Mouse (Mus musculus) MEL (cell line): ENCODE measurements around the gene Olfr1336. TPM values are rescaled to one million over a fixed set of nuclear protein-coding genes. Genes with fewer than 3 reads are reported as not detected.

ENCODE experiments used
- DNase-seq: peaks from one replicate; pipeline ENCODE4 v3.0.0; 2011; ENCODE audit warnings: low read depth, low spot score
- H3K27ac ChIP-seq: 2 replicates; pipeline ENCODE4 v1.5.1; 2012; ENCODE audit warnings: low read depth, mild to moderate bottlenecking, control low read depth, low read length, moderate library complexity; ENCODE audit not compliant: control insufficient read depth
- H3K27me3 ChIP-seq, 2 experiments: fragments of 150-350 bp in 1 of 2; sonication (generic) in 1 of 2; 2 replicates each; pipeline ENCODE4 v1.6.1; 2012; ENCODE audit warnings: low read length in 2 of 2, mild to moderate bottlenecking in 2 of 2, improper control_type of control experiment in 1 of 2, moderate library complexity in 1 of 2; ENCODE audit not compliant: insufficient read depth in 2 of 2, control insufficient read depth in 1 of 2
- H3K36me3 ChIP-seq, 2 experiments: 2 replicates each; pipeline ENCODE4 v1.6.1; 2012 to 2014; ENCODE audit warnings: low read length in 2 of 2, improper control_type of control experiment in 1 of 2, inconsistent platforms in 1 of 2, mild to moderate bottlenecking in 1 of 2; ENCODE audit not compliant: insufficient read depth in 2 of 2, control insufficient read depth in 1 of 2
- H3K4me1 ChIP-seq, 2 experiments: fragments of 150-350 bp in 1 of 2; sonication (generic) in 1 of 2; 2 replicates each; pipeline ENCODE4 v1.6.1; 2012; ENCODE audit warnings: low read length in 2 of 2, improper control_type of control experiment in 1 of 2, mild to moderate bottlenecking in 1 of 2; ENCODE audit not compliant: insufficient read depth in 2 of 2, control insufficient read depth in 1 of 2
- H3K4me3 ChIP-seq, 2 experiments: fragments of 150-350 bp in 1 of 2; sonication (generic) in 1 of 2; 2 replicates each; pipeline ENCODE4 v1.5.1; 2012; ENCODE audit warnings: low read depth in 2 of 2, low read length in 2 of 2, mild to moderate bottlenecking in 2 of 2, moderate library complexity in 2 of 2, control low read depth in 1 of 2, improper control_type of control experiment in 1 of 2; ENCODE audit not compliant: control insufficient read depth in 1 of 2, insufficient read depth in 1 of 2
- H3K79me2 ChIP-seq: 2 replicates; pipeline ENCODE4 v1.6.1; 2012; ENCODE audit warnings: mild to moderate bottlenecking, low read length, moderate library complexity; ENCODE audit not compliant: control insufficient read depth, poor library complexity, insufficient read depth
- H3K9ac ChIP-seq: 2 replicates; pipeline ENCODE4 v1.6.1; 2012; ENCODE audit warnings: low read depth, mild to moderate bottlenecking, control low read depth, low read length, moderate library complexity; ENCODE audit not compliant: control insufficient read depth, poor library complexity, severe bottlenecking
- H3K9me3 ChIP-seq: fragments of 150-350 bp; sonication (generic); replicated peaks from 2 replicates; pipeline ENCODE4 v1.6.1; 2012; ENCODE audit warnings: mild to moderate bottlenecking, low read length, improper control_type of control experiment, moderate library complexity; ENCODE audit not compliant: insufficient read depth
- CHD2 ChIP-seq: IDR thresholded peaks from 2 replicates; pipeline ENCODE4 v1.6.1; 2011; ENCODE audit warnings: low read length, improper control_type of control experiment
- CTCF ChIP-seq, 3 experiments: IDR thresholded peaks in 2 of 3; conservative IDR thresholded peaks in 1 of 3; 2 replicates each; pipeline ENCODE4 v1.5.1; 2011 to 2012; ENCODE audit warnings: low read length in 3 of 3, low read depth in 2 of 3, mild to moderate bottlenecking in 2 of 3, improper control_type of control experiment in 1 of 3, inconsistent platforms in 1 of 3, mixed read lengths in 1 of 3, moderate library complexity in 1 of 3; ENCODE audit not compliant: control insufficient read depth in 1 of 3, insufficient read depth in 1 of 3, poor library complexity in 1 of 3, severe bottlenecking in 1 of 3
- EP300 ChIP-seq, 2 experiments: IDR thresholded peaks; 2 replicates each; pipeline ENCODE4 v1.6.1; 2011; ENCODE audit warnings: improper control_type of control experiment in 2 of 2, low read length in 2 of 2, low read depth in 1 of 2, mild to moderate bottlenecking in 1 of 2
- ETS1 ChIP-seq: IDR thresholded peaks from 2 replicates; pipeline ENCODE4 v1.6.1; 2012; ENCODE audit warnings: low read depth, mild to moderate bottlenecking, inconsistent platforms, low read length, improper control_type of control experiment, moderate library complexity
- JUND ChIP-seq: IDR thresholded peaks from 2 replicates; pipeline ENCODE4 v1.6.1; 2011; ENCODE audit warnings: low read depth, mild to moderate bottlenecking, improper control_type of control experiment, low read length
- MAFK ChIP-seq: IDR thresholded peaks from 2 replicates; pipeline ENCODE4 v1.6.1; 2011; ENCODE audit warnings: low read depth, mild to moderate bottlenecking, low read length, improper control_type of control experiment, borderline replicate concordance
- MAZ ChIP-seq: IDR thresholded peaks from 2 replicates; pipeline ENCODE4 v1.6.1; 2012; ENCODE audit warnings: low read depth, mild to moderate bottlenecking, inconsistent platforms, low read length, improper control_type of control experiment
- MYB ChIP-seq: IDR thresholded peaks from 2 replicates; pipeline ENCODE4 v1.6.1; 2011; ENCODE audit warnings: mild to moderate bottlenecking, low read depth, low read length, improper control_type of control experiment
- MYC ChIP-seq: IDR thresholded peaks from 2 replicates; pipeline ENCODE4 v1.6.1; 2011; ENCODE audit warnings: low read depth, mild to moderate bottlenecking, low read length, improper control_type of control experiment, moderate library complexity
- RAD21 ChIP-seq: IDR thresholded peaks from 2 replicates; pipeline ENCODE4 v1.6.1; 2011; ENCODE audit warnings: mild to moderate bottlenecking, low read depth, low read length, improper control_type of control experiment
- RCOR1 ChIP-seq: IDR thresholded peaks from 2 replicates; pipeline ENCODE4 v1.6.1; 2012; ENCODE audit warnings: low read depth, mild to moderate bottlenecking, inconsistent platforms, low read length, improper control_type of control experiment
- SIN3A ChIP-seq: IDR thresholded peaks from 2 replicates; pipeline ENCODE4 v1.6.1; 2012; ENCODE audit warnings: low read length, improper control_type of control experiment, inconsistent platforms
- UBTF ChIP-seq: IDR thresholded peaks from 2 replicates; pipeline ENCODE4 v1.6.1; 2012; ENCODE audit warnings: low read depth, mild to moderate bottlenecking, inconsistent platforms, low read length, improper control_type of control experiment, moderate library complexity, borderline replicate concordance; ENCODE audit not compliant: insufficient read depth
- ZC3H11A ChIP-seq: IDR thresholded peaks from 2 replicates; pipeline ENCODE4 v1.6.1; 2012; ENCODE audit warnings: low read depth, mild to moderate bottlenecking, inconsistent platforms, low read length, improper control_type of control experiment
- ZMIZ1 ChIP-seq: IDR thresholded peaks from 2 replicates; pipeline ENCODE4 v1.6.1; 2012; ENCODE audit warnings: low read depth, mild to moderate bottlenecking, inconsistent platforms, low read length, improper control_type of control experiment, moderate library complexity
- polyA plus RNA-seq, 2 experiments: library from polyadenylated mRNA; stranded (reverse) in 1 of 2; unstranded in 1 of 2; fragments of >175 nt in 1 of 2; fragments of >200 nt in 1 of 2; gene quantifications; 2 replicates each; pipeline versions ENCODE4 v1.2.1 to v1.2.4; 2012; ENCODE audit warnings: low replicate concordance in 2 of 2, low read depth in 1 of 2; ENCODE audit not compliant: insufficient read length in 2 of 2, insufficient read depth in 1 of 2, missing spikeins in 1 of 2
- total RNA-seq: library from RNA; depleted of rRNA; stranded (reverse); fragments of 300-350 nt; gene quantifications from 2 replicates; pipeline ENCODE4 v1.2.3, GENCODE M21; 2012

The Olfr1336 gene
- total and polyA plus RNA-seq, 3 experiments, result 0.01 TPM; not detected in 2

DNA sequence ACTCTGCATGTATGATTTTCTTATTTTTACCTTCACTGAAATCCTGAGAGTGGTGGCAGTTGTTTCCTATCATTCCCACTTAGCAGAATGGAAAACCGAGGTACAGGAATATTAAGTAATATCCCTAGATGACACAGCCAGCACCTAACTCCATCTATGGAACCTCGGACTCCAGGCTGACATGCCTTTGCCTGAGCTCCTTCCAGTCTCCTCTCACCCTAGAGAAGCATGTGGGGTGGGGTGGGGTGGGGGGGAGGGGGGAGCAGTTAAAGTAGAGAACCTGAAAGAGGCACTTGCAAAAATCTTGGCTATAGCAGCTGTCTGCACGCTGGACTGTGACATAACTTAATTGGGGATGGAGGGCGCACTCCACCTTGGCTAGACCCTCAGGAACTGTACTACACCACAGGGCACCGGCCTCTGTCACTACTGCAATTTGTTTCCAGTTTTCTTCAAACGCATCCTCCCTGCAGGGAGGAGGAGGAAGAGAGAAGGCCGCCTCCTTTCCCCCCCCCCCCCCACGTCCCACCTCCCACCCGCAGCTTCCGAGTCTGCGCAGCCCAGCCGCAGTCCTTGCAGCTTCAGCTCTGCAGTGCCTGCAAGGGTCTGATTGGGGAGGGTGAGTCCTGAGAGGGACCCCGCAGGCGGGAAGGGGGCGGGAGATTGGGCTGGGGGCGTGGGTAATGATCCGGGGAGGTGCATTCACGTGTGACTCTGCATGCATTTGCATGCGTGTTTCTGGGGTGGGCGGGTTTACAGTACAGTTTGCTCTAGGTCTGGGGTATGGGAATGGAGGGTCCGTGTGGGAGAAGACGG, 41.1 kb upstream of the Olfr1336 start:
- TF ChIP-seq EP300 (IDR thresholded peaks at IDR 0.05; ENCODE audit: low read depth in 1 of 2, low read length in 2 of 2) (no peak), JUND (no peak), RAD21 (no peak), ETS1 (no peak), UBTF (no peak), CTCF (IDR thresholded peaks at IDR 0.05 in 2 of 3, conservative IDR thresholded peaks at IDR 0.05 in 1 of 3; ENCODE audit: control insufficient read depth in 1 of 3, insufficient read depth in 1 of 3, low read depth in 2 of 3, low read length in 3 of 3, poor library complexity in 1 of 3, severe bottlenecking in 1 of 3) (no peak), MYC (no peak)

DNA sequence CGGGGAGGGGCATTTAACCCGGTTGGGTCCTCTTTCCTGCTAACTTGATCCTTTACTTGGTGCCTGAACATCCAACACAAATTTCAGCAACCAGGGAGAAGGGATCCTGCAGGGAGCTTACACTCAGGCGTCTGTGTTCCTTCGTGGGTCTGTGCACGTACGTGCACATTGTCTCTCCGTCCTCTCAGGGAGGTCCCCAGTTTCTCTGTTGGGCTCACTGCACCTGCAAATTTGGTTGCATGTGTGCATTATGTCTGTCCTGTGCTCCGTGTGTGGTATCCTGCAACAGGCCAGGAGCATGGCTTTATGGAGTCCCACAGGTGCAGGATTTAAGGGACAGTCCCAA, 40.6 kb upstream of the Olfr1336 start:
- Histone ChIP-seq H3K4me3 (no peak overlapping the region), H3K9ac (no peak overlapping the region), H3K4me1 (no peaks in the 10 kb centered on the region), H3K79me2 (no peaks in the 10 kb centered on the region), H3K9me3 (no peaks in the 10 kb centered on the region), H3K27me3 (no peaks in the 10 kb centered on the region), H3K27ac (no peak overlapping the region), H3K36me3 (no peaks in the 10 kb centered on the region)
- no peak for DNase-seq
- TF ChIP-seq RCOR1, result no peak
- TF ChIP-seq CHD2, result no peak
- TF ChIP-seq MAFK, result no peak
- TF ChIP-seq ZMIZ1, result no peak
- TF ChIP-seq SIN3A, result no peak
- TF ChIP-seq UBTF, result no peak
- TF ChIP-seq MYB, result no peak
- TF ChIP-seq ZC3H11A, result no peak
- TF ChIP-seq MAZ, result no peak

More for the DNA sequence above, 41.1 kb upstream of the Olfr1336 start:
- no peak overlapping the region for H3K4me3 ChIP-seq
- no peak overlapping the region for H3K27ac ChIP-seq
- no peaks in the 10 kb centered on the region for H3K9me3 ChIP-seq
- DNase-seq, result no peak
- H3K4me1 ChIP-seq, result no peaks in the 10 kb centered on the region
- H3K36me3 ChIP-seq, result no peaks in the 10 kb centered on the region
- no peaks in the 10 kb centered on the region for H3K27me3 ChIP-seq
- H3K79me2 ChIP-seq, result no peaks in the 10 kb centered on the region
- no peak overlapping the region for H3K9ac ChIP-seq
